Mouse (Mus musculus) stomach, postnatal 0 days (tissue): ENCODE measurements at regions not wholly inside any gene's neighbourhood (a gene's known extent, or its start where the extent isn't known, plus 50 kb on each side); places are given as distances from the start of the nearest gene placed in this dataset.

Experiments used
- CTCF ChIP-seq: IDR thresholded peaks from 2 replicates; pipeline ENCODE4 v1.5.1; 2016; ENCODE audit warnings: antibody characterized with exemption, low read depth, mild to moderate bottlenecking, moderate library complexity
- EP300 ChIP-seq: optimal IDR thresholded peaks from 2 replicates; pipeline ENCODE3; 2016; ENCODE audit warnings: antibody characterized with exemption

GRCm38 (mm10) chr8:109384881-109385280 lies 108.9 kb upstream of the Pmfbp1 start:
- TF ChIP-seq CTCF, result no peak
- TF ChIP-seq EP300, result no peak
